Mouse (Mus musculus): Measurements from ENCODE around the gene 4930578G10Rik. TPM values are rescaled to one million over a fixed set of nuclear protein-coding genes. Genes with fewer than 3 reads are reported as not detected.
"Not testable (repeated sequence)": the region's sequence is repeated elsewhere in the genome, so short reads cannot be mapped to it uniquely, and the experiment has no call there.

The 4930578G10Rik gene
- 0.40 TPM in 1 of 2 replicates, not detected in the other for polyA plus RNA-seq (2016; fragmentation: Nextera tagmentation; extraction: Ambion mirVana)

GRCm38 (mm10) chr4:42735245-42735644 lies at the start of gene 4930578G10Rik:
4930578G10Rik (plus strand) TSS chr4:42735545.
- H3K27me3 ChIP-seq (replicated peaks); H3K4me2 ChIP-seq; H3K9me3 ChIP-seq (replicated peaks); H3K4me1 ChIP-seq (replicated peaks); H3K4me3 ChIP-seq; H3K27ac ChIP-seq (ENCODE audit: poor library complexity, severe bottlenecking); ATAC-seq (ENCODE audit: insufficient number of reproducible peaks, low FRiP score); H3K9ac ChIP-seq; H3K36me3 ChIP-seq: not testable (repeated sequence)
- WGBS: no CpG with 5 or more reads among the region's 13 CpGs

- not testable (repeated sequence) for H3K4me3 ChIP-seq; H3K9me3 ChIP-seq (replicated peaks); H3K9ac ChIP-seq; H3K27ac ChIP-seq (ENCODE audit: poor library complexity, severe bottlenecking); H3K4me2 ChIP-seq; H3K4me1 ChIP-seq (replicated peaks); H3K36me3 ChIP-seq; ATAC-seq (ENCODE audit: insufficient number of reproducible peaks, low FRiP score); H3K27me3 ChIP-seq (replicated peaks)
- no CpG with 5 or more reads among the region's 6 CpGs for WGBS
Observed at GRCm38 (mm10) chr4:42756477-42756876, 21.1 kb downstream of the 4930578G10Rik start, which contains the start of gene Ccl19. Ccl19 (minus strand) TSS chr4:42756577.

GRCm38 (mm10) chr4:42773893-42774292 lies 38.5 kb downstream of the 4930578G10Rik start, which contains the start of gene Ccl21a:
Ccl21a (minus strand) TSS chr4:42773993.
- not testable (repeated sequence) for H3K36me3 ChIP-seq; H3K4me3 ChIP-seq; H3K4me1 ChIP-seq (replicated peaks); H3K9ac ChIP-seq; ATAC-seq (ENCODE audit: insufficient number of reproducible peaks, low FRiP score); H3K27me3 ChIP-seq (replicated peaks); H3K27ac ChIP-seq (ENCODE audit: poor library complexity, severe bottlenecking); H3K9me3 ChIP-seq (replicated peaks); H3K4me2 ChIP-seq
- no CpG with 5 or more reads among the region's 5 CpGs for WGBS

- not testable (repeated sequence) for H3K4me1 ChIP-seq (replicated peaks); H3K36me3 ChIP-seq; H3K9me3 ChIP-seq (replicated peaks); ATAC-seq (ENCODE audit: insufficient number of reproducible peaks, low FRiP score); H3K9ac ChIP-seq; H3K4me3 ChIP-seq; H3K27me3 ChIP-seq (replicated peaks); H3K27ac ChIP-seq (ENCODE audit: poor library complexity, severe bottlenecking); H3K4me2 ChIP-seq
- 81% methylated on average over 1 of the region's 1 CpGs for WGBS
Observed at GRCm38 (mm10) chr4:42853788-42854187, 118.4 kb downstream of the 4930578G10Rik start, which contains the start of gene Fam205a1. Fam205a1 (minus strand) TSS chr4:42853888.

- not testable (repeated sequence) for H3K4me2 ChIP-seq; H3K27me3 ChIP-seq (replicated peaks); ATAC-seq (ENCODE audit: insufficient number of reproducible peaks, low FRiP score); H3K4me3 ChIP-seq; H3K9ac ChIP-seq; H3K4me1 ChIP-seq (replicated peaks); H3K27ac ChIP-seq (ENCODE audit: poor library complexity, severe bottlenecking); H3K36me3 ChIP-seq; H3K9me3 ChIP-seq (replicated peaks)
- WGBS: 63% methylated on average over 1 of the region's 1 CpGs
Observed at GRCm38 (mm10) chr4:42856671-42857070, 121.3 kb downstream of the 4930578G10Rik start, which contains the start of gene Gm12394. Gm12394 (minus strand) TSS chr4:42856771.

- H3K4me3 ChIP-seq; ATAC-seq (ENCODE audit: insufficient number of reproducible peaks, low FRiP score); H3K9me3 ChIP-seq (replicated peaks); H3K4me2 ChIP-seq; H3K9ac ChIP-seq; H3K27me3 ChIP-seq (replicated peaks); H3K4me1 ChIP-seq (replicated peaks); H3K36me3 ChIP-seq: not testable (repeated sequence)
- WGBS: 70% methylated on average over 9 of the region's 9 CpGs
- H3K27ac ChIP-seq (ENCODE audit: poor library complexity, severe bottlenecking): peak overlapping the region; percentile 21; the same call in 1 of the 2 replicates
Observed at GRCm38 (mm10) chr4:42860483-42860882, 125.1 kb downstream of the 4930578G10Rik start.

GRCm38 (mm10) chr4:42863487-42863886 lies 128.1 kb downstream of the 4930578G10Rik start:
- H3K27me3 ChIP-seq (replicated peaks); H3K36me3 ChIP-seq; H3K4me3 ChIP-seq; H3K4me2 ChIP-seq; H3K9ac ChIP-seq; H3K27ac ChIP-seq (ENCODE audit: poor library complexity, severe bottlenecking); H3K9me3 ChIP-seq (replicated peaks); H3K4me1 ChIP-seq (replicated peaks): not testable (repeated sequence)
- ATAC-seq (ENCODE audit: insufficient number of reproducible peaks, low FRiP score): peak; percentile 57; the same call in 1 of the 2 replicates
- 65% methylated on average over 5 of the region's 5 CpGs for WGBS

GRCm38 (mm10) chr4:42867390-42867789 lies 132.0 kb downstream of the 4930578G10Rik start:
- H3K27ac ChIP-seq (ENCODE audit: poor library complexity, severe bottlenecking): no peak overlapping the region

GRCm38 (mm10) chr4:42868193-42868592 lies 132.8 kb downstream of the 4930578G10Rik start:
- H3K4me2 ChIP-seq: no peak overlapping the region
- H3K27ac ChIP-seq (ENCODE audit: poor library complexity, severe bottlenecking): no peak overlapping the region
- H3K9me3 ChIP-seq (replicated peaks): no peaks in the 10 kb centered on the region
- H3K27me3 ChIP-seq (replicated peaks): 0 out of 2 replicates have a peak, but pooled peaks cover 5% of the 10 kb centered on the region
- no peaks in the 10 kb centered on the region for H3K4me1 ChIP-seq (replicated peaks)
- H3K36me3 ChIP-seq: no peaks in the 10 kb centered on the region
- no peak overlapping the region for H3K9ac ChIP-seq
- no peak for ATAC-seq (ENCODE audit: insufficient number of reproducible peaks, low FRiP score)
- 83% methylated on average over 5 of the region's 5 CpGs for WGBS
- no peak overlapping the region for H3K4me3 ChIP-seq

More at GRCm38 (mm10) chr4:42867390-42867789, 132.0 kb downstream of the 4930578G10Rik start:
- H3K4me1 ChIP-seq (replicated peaks): no peaks in the 10 kb centered on the region
- H3K9ac ChIP-seq: no peak overlapping the region
- 49% methylated on average over 3 of the region's 3 CpGs for WGBS
- no peaks in the 10 kb centered on the region for H3K9me3 ChIP-seq (replicated peaks)
- no peak overlapping the region for H3K4me3 ChIP-seq
- no peaks in the 10 kb centered on the region for H3K27me3 ChIP-seq (replicated peaks)
- no peak overlapping the region for H3K4me2 ChIP-seq
- peak; percentile 82 for ATAC-seq (ENCODE audit: insufficient number of reproducible peaks, low FRiP score)
- no peaks in the 10 kb centered on the region for H3K36me3 ChIP-seq

- Histone ChIP-seq H3K9me3 (replicated peaks) (no peaks in the 10 kb centered on the region), H3K36me3 (no peaks in the 10 kb centered on the region), H3K27ac (ENCODE audit: poor library complexity, severe bottlenecking) (no peak overlapping the region), H3K4me2 (no peak overlapping the region), H3K4me1 (replicated peaks) (no peaks in the 10 kb centered on the region), H3K27me3 (replicated peaks) (0 out of 2 replicates have a peak, but pooled peaks cover 11% of the 10 kb centered on the region), H3K9ac (no peak overlapping the region), H3K4me3 (no peak overlapping the region)
- ATAC-seq (ENCODE audit: insufficient number of reproducible peaks, low FRiP score): no peak
- 79% methylated on average over 5 of the region's 5 CpGs for WGBS
Observed at GRCm38 (mm10) chr4:42870748-42871147, 135.4 kb downstream of the 4930578G10Rik start.

- Histone ChIP-seq H3K27me3 (replicated peaks) (peaks cover 14% of the 10 kb centered on the region; the same call in 1 of the 2 replicates), H3K36me3 (no peaks in the 10 kb centered on the region), H3K27ac (ENCODE audit: poor library complexity, severe bottlenecking) (no peak overlapping the region), H3K4me1 (replicated peaks) (no peaks in the 10 kb centered on the region), H3K4me2 (no peak overlapping the region), H3K4me3 (no peak overlapping the region), H3K9ac (no peak overlapping the region), H3K9me3 (replicated peaks) (no peaks in the 10 kb centered on the region)
- WGBS: 91% methylated on average over 7 of the region's 7 CpGs
- no peak for ATAC-seq (ENCODE audit: insufficient number of reproducible peaks, low FRiP score)
Observed at GRCm38 (mm10) chr4:42872151-42872550, 136.8 kb downstream of the 4930578G10Rik start.
